Mouse (Mus musculus) C2C12 (cell line): ENCODE results near the gene Gm20388. TPM values are rescaled to one million over a fixed set of nuclear protein-coding genes. Genes with fewer than 3 reads are reported as not detected.

Experiments
- H3K27me3 ChIP-seq: one replicate; pipeline ENCODE4 v1.6.1; 2011; ENCODE audit not compliant: control insufficient read depth, insufficient read depth, insufficient read length
- H3K36me3 ChIP-seq: one replicate; pipeline ENCODE4 v1.6.1; 2011; ENCODE audit not compliant: control insufficient read depth, insufficient read depth
- H3K4me3 ChIP-seq: one replicate; pipeline ENCODE4 v1.5.1; 2011; ENCODE audit warnings: mild to moderate bottlenecking, control low read depth; ENCODE audit not compliant: poor library complexity, insufficient read depth, severe bottlenecking
- H3K79me2 ChIP-seq: one replicate; pipeline ENCODE4 v1.6.1; 2011; ENCODE audit not compliant: control insufficient read depth, insufficient read depth
- H3K79me3 ChIP-seq: one replicate; pipeline ENCODE4 v1.6.1; 2011; ENCODE audit warnings: low read depth, control low read depth
- H3ac ChIP-seq: one replicate; pipeline ENCODE3; 2011; ENCODE audit warnings: low read depth; ENCODE audit not compliant: control insufficient read depth, insufficient read length
- CEBPB ChIP-seq: IDR thresholded peaks from one replicate; pipeline ENCODE4 v1.6.1; 2011; ENCODE audit warnings: low read depth, mild to moderate bottlenecking, control low read depth, moderate library complexity
- CTCF ChIP-seq: IDR thresholded peaks from one replicate; pipeline ENCODE4 v1.5.1; 2011; ENCODE audit not compliant: control insufficient read depth, insufficient read depth, insufficient read length
- FOSL1 ChIP-seq: IDR thresholded peaks from one replicate; pipeline ENCODE4 v1.8.0; 2011; ENCODE audit warnings: mild to moderate bottlenecking, low read length; ENCODE audit not compliant: poor library complexity, insufficient read depth, severe bottlenecking
- MAX ChIP-seq: IDR thresholded peaks from one replicate; pipeline ENCODE4 v1.6.1; 2011; ENCODE audit warnings: mild to moderate bottlenecking, control low read depth
- MYOD1 ChIP-seq: IDR thresholded peaks from one replicate; pipeline ENCODE4 v1.6.1; 2011; ENCODE audit warnings: low read depth; ENCODE audit not compliant: control insufficient read depth, insufficient read length
- MYOG ChIP-seq: IDR thresholded peaks from one replicate; pipeline ENCODE4 v1.6.1; 2011; ENCODE audit not compliant: control insufficient read depth, insufficient read length; ENCODE audit errors: extremely low read depth
- USF1 ChIP-seq: IDR thresholded peaks from one replicate; pipeline ENCODE4 v1.6.1; 2011; ENCODE audit warnings: low read depth, mild to moderate bottlenecking, control low read depth, moderate library complexity
- polyA plus RNA-seq: library from polyadenylated mRNA; unstranded; fragments of >200 nt; fragmentation: generic; extraction: Trizol; gene quantifications from one replicate; pipeline ENCODE4 v1.2.1, GENCODE M21; 2012; ENCODE audit warnings: missing spikeins

Gm20388 gene
- polyA plus RNA-seq, 1 experiment: 15.0 TPM

- Histone ChIP-seq H3K4me3 (no peak overlapping the region), H3K27me3 (no peaks in the 10 kb centered on the region), H3K79me2 (no peaks in the 10 kb centered on the region), H3K79me3 (no peaks in the 10 kb centered on the region), H3K36me3 (no peaks in the 10 kb centered on the region), H3ac (no peak overlapping the region)
- no peak for TF ChIP-seq MAX
- no peak for TF ChIP-seq CEBPB
- no peak for TF ChIP-seq FOSL1
These were observed 4292.3 kb downstream of the Gm20388 start for GRCm38 (mm10) chr8:124202895-124203294.

- Histone ChIP-seq H3K36me3 (no peaks in the 10 kb centered on the region), H3K4me3 (no peak overlapping the region), H3K79me2 (no peaks in the 10 kb centered on the region), H3ac (no peak overlapping the region), H3K79me3 (no peaks in the 10 kb centered on the region), H3K27me3 (no peaks in the 10 kb centered on the region)
- no peak for TF ChIP-seq MYOD1
- peak; percentile 25 for TF ChIP-seq USF1
- no peak for TF ChIP-seq CTCF
- TF ChIP-seq MAX: no peak
- no peak for TF ChIP-seq MYOG
- no peak for TF ChIP-seq CEBPB
- no peak for TF ChIP-seq FOSL1
These were observed 4293.5 kb downstream of the Gm20388 start for GRCm38 (mm10) chr8:124204001-124204601.

DNA sequence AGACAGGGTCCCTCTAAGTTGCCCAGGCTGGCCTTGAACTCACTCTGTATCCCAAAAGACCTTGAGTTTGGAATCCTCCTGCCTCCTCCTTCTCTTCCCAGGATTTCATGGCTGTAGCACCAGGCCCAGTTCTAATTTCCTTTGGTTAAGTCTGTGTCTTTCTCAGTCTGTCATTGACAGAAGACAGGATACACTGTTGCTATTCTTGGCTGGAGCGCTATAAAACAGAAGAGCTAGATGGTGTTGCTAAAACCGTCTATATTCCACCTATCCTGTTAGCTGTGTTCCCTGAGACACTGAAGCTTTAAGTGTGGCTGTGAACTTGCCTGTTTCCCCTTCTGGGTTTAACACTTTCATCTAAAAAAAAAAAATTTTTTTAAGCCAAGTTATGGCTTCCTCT, 4301.5 kb downstream of the Gm20388 start:
- H3K79me3 ChIP-seq: no peaks in the 10 kb centered on the region
- H3ac ChIP-seq: no peak overlapping the region
- no peak overlapping the region for H3K4me3 ChIP-seq
- H3K27me3 ChIP-seq: peaks cover 15% of the 10 kb centered on the region
- no peaks in the 10 kb centered on the region for H3K36me3 ChIP-seq
- no peaks in the 10 kb centered on the region for H3K79me2 ChIP-seq
- TF ChIP-seq MAX (no peak), USF1 (no peak), FOSL1 (no peak), MYOG (no peak), CEBPB (no peak), CTCF (no peak), MYOD1 (no peak)

GRCm38 (mm10) chr8:124216951-124217350, 4306.3 kb downstream of the Gm20388 start:
- H3K36me3 ChIP-seq: no peaks in the 10 kb centered on the region
- no peaks in the 10 kb centered on the region for H3K79me3 ChIP-seq
- no peaks in the 10 kb centered on the region for H3K79me2 ChIP-seq
- H3K4me3 ChIP-seq: no peak overlapping the region
- TF ChIP-seq MAX (no peak), CTCF (no peak), FOSL1 (no peak), MYOD1 (no peak), MYOG (no peak), USF1 (no peak), CEBPB (no peak)
- H3K27me3 ChIP-seq: peaks cover 12% of the 10 kb centered on the region
- no peak overlapping the region for H3ac ChIP-seq

DNA sequence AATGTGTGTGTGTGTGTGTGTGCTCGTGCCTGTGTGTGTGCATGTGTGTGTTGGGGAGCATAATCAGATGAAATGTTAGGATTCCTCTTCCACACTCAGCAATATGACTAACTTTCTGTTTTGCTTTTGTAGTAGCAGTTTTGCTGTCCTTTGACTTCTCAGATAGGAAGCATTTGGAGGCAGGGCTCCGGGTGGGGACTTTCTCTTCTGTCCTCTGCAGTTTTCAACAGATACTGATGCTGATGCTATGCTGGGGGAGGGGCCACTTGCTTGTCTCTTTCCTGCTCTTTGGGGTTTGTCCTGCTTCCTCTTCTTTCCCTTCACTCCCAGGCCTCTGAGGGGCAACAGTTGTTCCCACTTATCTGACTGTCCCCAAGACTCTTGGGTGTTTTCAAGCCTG, 4319.2 kb downstream of the Gm20388 start:
- Histone ChIP-seq H3K27me3 (no peaks in the 10 kb centered on the region), H3K36me3 (no peaks in the 10 kb centered on the region), H3K79me3 (peaks cover 13% of the 10 kb centered on the region), H3K4me3 (no peak overlapping the region), H3ac (no peak overlapping the region), H3K79me2 (peaks cover 34% of the 10 kb centered on the region)
- TF ChIP-seq CEBPB (no peak), MYOG (no peak), MYOD1 (no peak), USF1 (no peak), CTCF (no peak), FOSL1 (no peak), MAX (no peak)

GRCm38 (mm10) chr8:124230496-124231175, 4320.0 kb downstream of the Gm20388 start:
- no peaks in the 10 kb centered on the region for H3K36me3 ChIP-seq
- TF ChIP-seq FOSL1 (no peak), CEBPB (no peak), CTCF (no peak), USF1 (no peak), MAX (no peak)
- peak overlapping the region; percentile 69 for H3K4me3 ChIP-seq
- no peaks in the 10 kb centered on the region for H3K27me3 ChIP-seq
- H3K79me2 ChIP-seq: peaks cover 41% of the 10 kb centered on the region
- peaks cover 20% of the 10 kb centered on the region for H3K79me3 ChIP-seq
- H3ac ChIP-seq: no peak overlapping the region
